Mouse (Mus musculus) thymus, adult 2 months (tissue): ENCODE results near the gene Fut11. TPM values are rescaled to one million over a fixed set of nuclear protein-coding genes. Genes with fewer than 3 reads are reported as not detected.

Experiments
- DNase-seq: peaks from one replicate; pipeline ENCODE4 v3.0.0; 2021
- H3K27ac ChIP-seq: fragments of 200-500 bp; 2 replicates; pipeline ENCODE4 v1.5.1; 2012; ENCODE audit warnings: low read length, control low read depth; ENCODE audit not compliant: control insufficient read depth, insufficient read depth
- H3K27me3 ChIP-seq: fragments of 200-500 bp; 2 replicates; pipeline ENCODE4 v1.6.1; 2012; ENCODE audit warnings: mild to moderate bottlenecking, low read length, moderate library complexity, mixed read lengths; ENCODE audit not compliant: control insufficient read depth, insufficient read depth
- H3K36me3 ChIP-seq: fragments of 200-500 bp; 2 replicates; pipeline ENCODE4 v1.6.1; 2012; ENCODE audit warnings: mild to moderate bottlenecking, low read length, moderate library complexity; ENCODE audit not compliant: control insufficient read depth, insufficient read depth
- H3K4me1 ChIP-seq: fragments of 200-500 bp; replicated peaks from 2 replicates; pipeline ENCODE4 v1.6.1; 2012; ENCODE audit warnings: low read length; ENCODE audit not compliant: control insufficient read depth, insufficient read depth
- H3K4me3 ChIP-seq: fragments of 200-500 bp; 2 replicates; pipeline ENCODE4 v1.5.1; 2012; ENCODE audit warnings: mild to moderate bottlenecking, low read length, control low read depth, moderate library complexity; ENCODE audit not compliant: control insufficient read depth, insufficient read depth
- CTCF ChIP-seq: fragments of 200-500 bp; IDR thresholded peaks from 2 replicates; pipeline ENCODE4 v1.5.1; 2012; ENCODE audit warnings: mild to moderate bottlenecking, control low read depth, low read length, moderate library complexity, borderline replicate concordance; ENCODE audit not compliant: control insufficient read depth, poor library complexity, insufficient read depth; ENCODE audit errors: extremely low read depth
- POLR2A ChIP-seq: fragments of 200-500 bp; IDR thresholded peaks from 2 replicates; pipeline ENCODE4 v1.6.1; 2012; ENCODE audit warnings: mild to moderate bottlenecking, low read length, control low read depth, moderate library complexity; ENCODE audit not compliant: control insufficient read depth, poor library complexity, insufficient read depth; ENCODE audit errors: extremely low read depth
- WGBS: fragments of 180-500 bp; shearing (Covaris S2); methylation state at CpG from one replicate; pipeline ENCODE4 v1.1.7; 2018; 5-methylcytosine and 5-hydroxymethylcytosine counted together
- polyA plus RNA-seq: library from polyadenylated mRNA; depleted of rRNA; stranded (reverse); fragments of >200 nt; gene quantifications from 2 replicates; pipeline ENCODE4 v1.2.3, GENCODE M21; 2012

Gene Fut11
- polyA plus RNA-seq, 1 experiment: 19.2 TPM

- TF ChIP-seq POLR2A (no peak), CTCF (no peak)
- no peak for DNase-seq
- Histone ChIP-seq H3K4me3 (no peak overlapping the region), H3K27ac (no peak overlapping the region), H3K27me3 (no peaks in the 10 kb centered on the region), H3K36me3 (0 out of 2 replicates have a peak, but pooled peaks cover 3% of the 10 kb centered on the region), H3K4me1 (peaks cover 7% of the 10 kb centered on the region)
- 77% methylated on average over 2 of the region's 2 CpGs for WGBS
Observed at GRCm38 (mm10) chr14:20735052-20735451, 40.3 kb downstream of the Fut11 start.

DNA sequence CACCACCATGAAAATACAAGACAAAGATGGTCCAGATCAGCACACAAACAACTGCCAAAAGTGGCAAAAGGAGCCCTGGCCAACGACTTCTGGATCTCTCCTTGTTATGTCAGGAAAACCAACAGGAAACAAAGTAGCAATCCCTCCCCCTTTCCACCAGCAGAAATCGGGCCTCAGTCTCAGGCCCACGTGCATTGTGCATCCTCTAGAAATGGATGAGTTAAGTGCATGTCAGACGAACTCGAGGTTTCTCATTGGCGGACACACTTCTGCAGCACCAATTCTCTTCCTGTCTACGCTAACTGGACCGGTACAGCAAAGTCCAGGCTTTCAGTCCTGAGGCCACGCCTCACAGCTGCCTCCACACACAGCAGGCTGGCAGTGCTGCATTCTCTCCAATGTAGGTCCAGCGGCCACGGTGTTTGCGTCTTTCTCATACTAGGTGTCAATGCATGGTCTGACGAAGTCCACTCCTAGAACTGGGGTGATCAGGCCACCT lies 41.2 kb downstream of the Fut11 start:
- peaks cover 7% of the 10 kb centered on the region for H3K4me1 ChIP-seq
- H3K36me3 ChIP-seq: 0 out of 2 replicates have a peak, but pooled peaks cover 3% of the 10 kb centered on the region
- H3K27ac ChIP-seq: no peak overlapping the region
- TF ChIP-seq CTCF (no peak), POLR2A (no peak)
- 80% methylated on average over 13 of the region's 13 CpGs for WGBS
- DNase-seq: no peak
- H3K4me3 ChIP-seq: no peak overlapping the region
- H3K27me3 ChIP-seq: no peaks in the 10 kb centered on the region

DNA sequence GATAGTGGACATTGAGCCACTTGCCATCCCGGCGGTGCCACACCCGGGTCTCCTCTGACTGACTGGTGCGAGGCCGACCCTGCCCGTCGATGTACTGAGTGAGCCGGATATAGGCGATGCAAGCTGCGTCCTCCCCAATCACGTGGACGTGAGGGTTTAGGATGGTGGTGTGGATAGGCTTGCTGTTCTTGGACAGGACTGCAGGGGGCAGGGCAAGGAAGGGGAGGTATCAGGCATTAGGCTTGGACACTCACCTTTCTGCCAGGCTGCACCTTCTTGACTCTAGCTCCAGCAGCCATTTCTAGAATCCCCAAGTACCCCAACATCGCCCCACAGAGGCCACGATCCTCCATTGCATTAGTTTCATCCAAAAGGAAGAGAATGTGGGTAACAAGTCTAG lies 42.5 kb downstream of the Fut11 start:
- DNase-seq: peak; percentile 21
- no peak overlapping the region for H3K4me3 ChIP-seq
- H3K27ac ChIP-seq: no peak overlapping the region
- 85% methylated on average over 14 of the region's 14 CpGs for WGBS
- H3K36me3 ChIP-seq: 0 out of 2 replicates have a peak, but pooled peaks cover 3% of the 10 kb centered on the region
- peak; percentile 53; the same call in 1 of the 2 replicates for TF ChIP-seq CTCF
- no peak for TF ChIP-seq POLR2A
- H3K27me3 ChIP-seq: no peaks in the 10 kb centered on the region
- H3K4me1 ChIP-seq: peaks cover 7% of the 10 kb centered on the region

- TF ChIP-seq CTCF (no peak), POLR2A (no peak)
- peaks cover 7% of the 10 kb centered on the region for H3K4me1 ChIP-seq
- no peaks in the 10 kb centered on the region for H3K27me3 ChIP-seq
- H3K4me3 ChIP-seq: no peak overlapping the region
- H3K27ac ChIP-seq: no peak overlapping the region
- 0 out of 2 replicates have a peak, but pooled peaks cover 3% of the 10 kb centered on the region for H3K36me3 ChIP-seq
- whole genome bisulfite sequencing: 95% methylated on average over 8 of the region's 8 CpGs
- DNase-seq: no peak
Observed at GRCm38 (mm10) chr14:20738511-20738910, 43.7 kb downstream of the Fut11 start.

DNA sequence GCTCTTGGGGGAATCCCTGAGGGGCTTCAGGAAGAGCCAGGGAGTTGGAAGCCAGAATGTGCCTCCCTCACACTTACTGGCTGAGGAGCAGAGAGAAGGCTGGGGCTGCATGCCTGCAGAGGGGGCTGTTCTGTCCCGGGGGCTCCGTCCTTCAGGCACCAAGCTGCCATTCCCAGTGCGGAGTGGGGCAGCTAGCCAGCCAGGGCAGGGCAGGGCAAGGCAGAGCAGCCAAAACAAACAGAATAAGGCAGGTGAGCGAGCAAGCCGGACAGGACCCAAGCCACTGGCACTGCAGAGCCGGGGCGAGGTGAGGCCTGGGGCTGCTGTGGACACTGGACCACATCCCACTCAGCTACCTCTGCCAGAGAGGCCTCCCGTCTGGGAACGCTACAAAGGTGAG lies 46.5 kb downstream of the Fut11 start:
- TF ChIP-seq POLR2A: no peak
- no peak for TF ChIP-seq CTCF
- Histone ChIP-seq H3K27me3 (no peaks in the 10 kb centered on the region), H3K36me3 (peaks cover 10% of the 10 kb centered on the region), H3K4me1 (no peaks in the 10 kb centered on the region), H3K27ac (no peak overlapping the region), H3K4me3 (no peak overlapping the region)
- no peak for DNase-seq
- WGBS: 96% methylated on average over 9 of the region's 9 CpGs

- H3K36me3 ChIP-seq: peaks cover 8% of the 10 kb centered on the region
- no peak for DNase-seq
Observed at GRCm38 (mm10) chr14:20743614-20744013, 48.8 kb downstream of the Fut11 start.

GRCm38 (mm10) chr14:20746935-20747334 lies 52.2 kb downstream of the Fut11 start:
- Histone ChIP-seq H3K4me3 (no peak overlapping the region), H3K27me3 (no peaks in the 10 kb centered on the region), H3K36me3 (peaks cover 8% of the 10 kb centered on the region), H3K4me1 (no peaks in the 10 kb centered on the region), H3K27ac (no peak overlapping the region)
- 91% methylated on average over 3 of the region's 3 CpGs for WGBS
- no peak for TF ChIP-seq POLR2A
- TF ChIP-seq CTCF: no peak
- DNase-seq: no peak

More at GRCm38 (mm10) chr14:20743614-20744013, 48.8 kb downstream of the Fut11 start:
- H3K4me3 ChIP-seq: no peak overlapping the region
- H3K4me1 ChIP-seq: no peaks in the 10 kb centered on the region
- no peak overlapping the region for H3K27ac ChIP-seq
- WGBS: 93% methylated on average over 3 of the region's 3 CpGs
- no peaks in the 10 kb centered on the region for H3K27me3 ChIP-seq
- TF ChIP-seq CTCF (no peak), POLR2A (no peak)
